Mouse (Mus musculus): ENCODE results near the gene Spata33. TPM values are rescaled to one million over a fixed set of nuclear protein-coding genes. Genes with fewer than 3 reads are reported as not detected.
"Not testable (repeated sequence)": the region's sequence is repeated elsewhere in the genome, so short reads cannot be mapped to it uniquely, and the experiment has no call there.

The Spata33 gene
- polyA plus RNA-seq, 1 experiment from 2014 or later, result 3.1 TPM

DNA sequence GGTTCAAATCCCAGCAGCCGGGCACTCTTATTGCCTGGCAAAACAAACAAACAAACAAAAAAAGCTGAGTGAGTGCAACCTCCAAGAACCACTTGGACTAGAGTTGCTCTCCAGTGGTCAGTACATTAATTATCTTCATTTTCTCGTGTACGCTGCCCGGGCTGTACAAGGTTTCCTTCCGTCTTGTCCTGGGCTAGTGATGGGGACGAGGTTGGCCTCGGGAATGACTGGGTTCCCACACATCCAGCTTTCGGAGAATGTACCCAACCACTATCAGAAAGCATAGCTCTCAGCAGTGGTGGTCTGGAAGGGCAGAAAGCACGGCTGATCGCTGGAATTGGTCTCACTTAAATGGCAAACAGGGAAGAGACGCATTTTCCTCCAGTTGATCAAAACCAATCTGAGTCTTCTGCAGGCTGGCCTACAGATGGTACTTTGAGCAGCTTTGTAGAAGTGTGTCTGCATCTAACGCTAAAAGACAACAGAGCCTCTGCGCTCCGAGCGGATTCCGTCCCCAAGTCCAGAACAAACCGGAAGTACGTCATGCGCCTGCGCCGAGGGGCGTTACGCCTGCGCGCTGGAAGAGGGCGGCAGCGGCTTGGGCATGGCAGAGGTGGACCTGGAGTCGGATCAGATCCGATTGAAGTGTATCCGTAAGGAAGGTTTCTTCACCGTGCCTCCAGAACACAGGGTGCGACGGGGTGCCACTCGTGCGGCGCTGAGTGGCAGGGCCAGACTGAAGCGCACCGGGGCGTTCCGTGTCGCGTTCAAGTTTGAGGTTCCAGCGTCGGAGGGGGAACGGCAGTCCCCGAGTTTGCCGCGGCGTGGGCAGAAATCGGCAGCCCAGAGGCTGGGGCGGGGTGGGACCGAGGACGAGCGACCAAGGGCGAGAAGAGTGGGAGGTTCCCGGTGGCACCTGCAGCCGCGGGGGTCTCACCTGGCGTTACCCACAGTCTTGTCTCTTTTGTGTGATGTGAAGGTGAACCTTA lies 11.9 kb downstream of the Spata33 start, which contains the start of gene Cdk10:
Gene Cdk10, plus strand, starts transcription at position 565 of the 989 bp plus-strand sequence.
- Histone ChIP-seq H3K27ac (ENCODE audit: low read depth) (peak within 1 kb of the TSS; percentile 82), H3K4me1 (replicated peaks; ENCODE audit: control insufficient read depth, insufficient read depth, low read length) (peaks cover 12% of the 10 kb centered on the region), H3K4me3 (ENCODE audit: low read depth, low read length) (peak within 1 kb of the TSS; percentile 97), H3K9ac (ENCODE audit: low read length) (peak within 1 kb of the TSS; percentile 84), H3K36me3 (ENCODE audit: control insufficient read depth, insufficient read depth, low read length) (peaks cover 32% of the 10 kb centered on the region), H3K27me3 (replicated peaks; ENCODE audit: control insufficient read depth, insufficient read depth, low read length) (no peaks in the 10 kb centered on the region), H3K4me2 (ENCODE audit: low read length) (peak within 1 kb of the TSS; percentile 87), H3K9me3 (ENCODE audit: control insufficient read depth, low read length) (no peaks in the 10 kb centered on the region)
- peak; percentile 84 for ATAC-seq (replicated peaks; ENCODE audit: low FRiP score, low TSS enrichment, low read depth)
- WGBS, result 2% methylated on average over 59 of the region's 59 CpGs
- DNase-seq (ENCODE audit: low spot score), result peak; percentile 97

DNA sequence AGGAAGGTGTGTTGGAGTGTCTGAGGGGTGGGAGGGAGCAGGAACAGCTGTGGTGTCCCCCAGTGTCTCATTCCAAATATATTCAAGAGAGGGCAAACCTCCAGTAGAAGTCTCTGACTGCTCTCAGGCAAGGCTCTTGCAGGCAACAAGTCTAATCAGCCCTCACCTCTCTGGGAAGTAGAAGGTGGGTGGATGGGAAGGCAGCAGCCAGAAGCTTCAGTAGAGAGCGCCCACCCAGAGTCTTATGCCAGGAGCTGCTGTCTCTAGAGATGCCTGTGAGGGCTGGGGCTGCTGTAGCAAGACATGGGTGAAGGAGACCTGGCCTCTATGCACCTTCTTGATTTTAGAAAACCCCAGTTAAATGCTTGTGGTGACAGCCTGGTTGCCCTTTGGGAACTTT lies 15.8 kb downstream of the Spata33 start:
- Histone ChIP-seq H3K9ac (ENCODE audit: low read length) (no peak overlapping the region), H3K27ac (ENCODE audit: low read depth) (no peak overlapping the region), H3K4me2 (ENCODE audit: low read length) (no peak overlapping the region), H3K9me3 (ENCODE audit: control insufficient read depth, low read length) (no peaks in the 10 kb centered on the region), H3K4me3 (ENCODE audit: low read depth, low read length) (no peak overlapping the region), H3K27me3 (replicated peaks; ENCODE audit: control insufficient read depth, insufficient read depth, low read length) (0 out of 2 replicates have a peak, but pooled peaks cover 3% of the 10 kb centered on the region), H3K4me1 (replicated peaks; ENCODE audit: control insufficient read depth, insufficient read depth, low read length) (peaks cover 12% of the 10 kb centered on the region), H3K36me3 (ENCODE audit: control insufficient read depth, insufficient read depth, low read length) (peaks cover 32% of the 10 kb centered on the region)
- DNase-seq (ENCODE audit: low spot score) (no peak), ATAC-seq (replicated peaks; ENCODE audit: low FRiP score, low TSS enrichment, low read depth) (no peak)
- 100% methylated on average over 1 of the region's 1 CpGs for WGBS

DNA sequence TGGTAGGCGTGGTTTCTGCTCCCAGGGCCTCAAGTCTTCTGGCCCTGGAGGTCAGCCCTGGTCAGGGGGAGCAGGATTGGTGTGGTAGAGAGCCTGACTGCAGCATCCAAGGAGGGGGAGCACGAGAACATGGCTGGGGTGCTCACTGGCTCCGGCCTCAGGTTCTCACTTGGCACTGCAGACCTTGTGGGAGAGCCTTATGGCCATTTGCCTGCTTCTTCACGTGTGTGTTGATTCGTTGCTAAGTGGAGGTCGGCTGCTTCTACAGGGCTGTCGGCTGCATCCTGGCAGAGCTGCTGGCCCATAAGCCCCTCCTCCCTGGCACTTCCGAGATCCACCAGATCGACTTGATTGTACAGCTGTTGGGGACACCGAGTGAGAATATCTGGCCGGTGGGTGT lies 17.7 kb downstream of the Spata33 start:
- WGBS, result 88% methylated on average over 10 of the region's 11 CpGs
- H3K4me3 ChIP-seq (ENCODE audit: low read depth, low read length); H3K9ac ChIP-seq (ENCODE audit: low read length); H3K9me3 ChIP-seq (ENCODE audit: control insufficient read depth, low read length); ATAC-seq (replicated peaks; ENCODE audit: low FRiP score, low TSS enrichment, low read depth); H3K4me2 ChIP-seq (ENCODE audit: low read length); H3K27ac ChIP-seq (ENCODE audit: low read depth); DNase-seq (ENCODE audit: low spot score): not testable (repeated sequence)
- H3K4me1 ChIP-seq (replicated peaks; ENCODE audit: control insufficient read depth, insufficient read depth, low read length), result peaks cover 11% of the 10 kb centered on the region
- H3K36me3 ChIP-seq (ENCODE audit: control insufficient read depth, insufficient read depth, low read length), result peaks cover 32% of the 10 kb centered on the region
- H3K27me3 ChIP-seq (replicated peaks; ENCODE audit: control insufficient read depth, insufficient read depth, low read length), result peaks cover 14% of the 10 kb centered on the region

DNA sequence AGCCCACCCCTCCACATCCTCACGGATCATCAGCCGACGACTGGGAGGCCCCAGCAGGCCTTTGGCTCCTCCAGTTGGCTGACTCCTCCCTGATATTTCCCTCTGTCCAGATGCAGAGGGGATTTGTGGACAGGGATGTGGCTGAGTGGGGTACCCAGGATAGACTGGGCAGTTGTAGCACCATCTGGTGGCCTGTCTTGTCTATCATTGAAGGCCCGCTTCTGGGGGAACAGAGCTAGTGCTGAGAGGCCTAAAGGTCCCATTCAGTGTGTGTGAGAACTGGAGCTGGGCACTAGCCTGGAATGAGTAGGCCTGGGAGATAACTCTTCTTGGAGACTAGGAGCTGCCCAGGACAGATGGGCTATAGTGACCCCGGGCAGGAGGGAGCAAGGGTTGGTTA lies 19.1 kb downstream of the Spata33 start:
- no peak overlapping the region for H3K9ac ChIP-seq (ENCODE audit: low read length)
- DNase-seq (ENCODE audit: low spot score), result no peak
- ATAC-seq (replicated peaks; ENCODE audit: low FRiP score, low TSS enrichment, low read depth), result no peak

DNA sequence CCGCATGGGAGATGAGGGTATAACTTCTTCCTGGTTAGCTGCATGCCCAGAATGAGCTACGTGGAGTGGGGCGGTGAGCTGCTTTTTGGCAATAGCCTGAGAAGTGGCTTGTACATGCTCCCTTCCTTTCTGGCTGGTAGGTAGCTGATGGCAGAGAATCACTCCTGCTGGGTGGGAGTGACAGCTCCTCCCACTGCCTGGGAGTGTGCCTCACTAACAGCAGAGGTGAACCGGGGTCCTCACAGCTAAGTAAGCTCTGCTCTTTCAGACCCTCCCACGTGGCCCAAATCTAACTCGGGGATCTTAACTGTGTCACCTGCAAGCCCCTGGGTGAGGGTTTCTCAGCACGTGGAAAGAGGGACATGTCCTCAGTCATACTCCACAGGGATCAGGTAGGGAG lies 19.9 kb downstream of the Spata33 start:
- H3K27ac ChIP-seq (ENCODE audit: low read depth), result no peak overlapping the region
- peaks cover 20% of the 10 kb centered on the region for H3K36me3 ChIP-seq (ENCODE audit: control insufficient read depth, insufficient read depth, low read length)
- no peak overlapping the region for H3K4me3 ChIP-seq (ENCODE audit: low read depth, low read length)
- no peak overlapping the region for H3K4me2 ChIP-seq (ENCODE audit: low read length)
- WGBS, result 32% methylated on average over 7 of the region's 7 CpGs
- H3K27me3 ChIP-seq (replicated peaks; ENCODE audit: control insufficient read depth, insufficient read depth, low read length), result peaks cover 16% of the 10 kb centered on the region
- no peak overlapping the region for H3K9ac ChIP-seq (ENCODE audit: low read length)
- ATAC-seq (replicated peaks; ENCODE audit: low FRiP score, low TSS enrichment, low read depth), result no peak
- no peaks in the 10 kb centered on the region for H3K9me3 ChIP-seq (ENCODE audit: control insufficient read depth, low read length)
- DNase-seq (ENCODE audit: low spot score), result no peak
- peaks cover 11% of the 10 kb centered on the region for H3K4me1 ChIP-seq (replicated peaks; ENCODE audit: control insufficient read depth, insufficient read depth, low read length)

More for the DNA sequence above, 19.1 kb downstream of the Spata33 start:
- H3K4me3 ChIP-seq (ENCODE audit: low read depth, low read length), result no peak overlapping the region
- WGBS, result 50% methylated on average over 5 of the region's 5 CpGs
- no peaks in the 10 kb centered on the region for H3K9me3 ChIP-seq (ENCODE audit: control insufficient read depth, low read length)
- no peak overlapping the region for H3K27ac ChIP-seq (ENCODE audit: low read depth)
- H3K4me1 ChIP-seq (replicated peaks; ENCODE audit: control insufficient read depth, insufficient read depth, low read length), result peaks cover 11% of the 10 kb centered on the region
- peaks cover 26% of the 10 kb centered on the region for H3K36me3 ChIP-seq (ENCODE audit: control insufficient read depth, insufficient read depth, low read length)
- no peak overlapping the region for H3K4me2 ChIP-seq (ENCODE audit: low read length)
- H3K27me3 ChIP-seq (replicated peaks; ENCODE audit: control insufficient read depth, insufficient read depth, low read length), result peaks cover 16% of the 10 kb centered on the region

DNA sequence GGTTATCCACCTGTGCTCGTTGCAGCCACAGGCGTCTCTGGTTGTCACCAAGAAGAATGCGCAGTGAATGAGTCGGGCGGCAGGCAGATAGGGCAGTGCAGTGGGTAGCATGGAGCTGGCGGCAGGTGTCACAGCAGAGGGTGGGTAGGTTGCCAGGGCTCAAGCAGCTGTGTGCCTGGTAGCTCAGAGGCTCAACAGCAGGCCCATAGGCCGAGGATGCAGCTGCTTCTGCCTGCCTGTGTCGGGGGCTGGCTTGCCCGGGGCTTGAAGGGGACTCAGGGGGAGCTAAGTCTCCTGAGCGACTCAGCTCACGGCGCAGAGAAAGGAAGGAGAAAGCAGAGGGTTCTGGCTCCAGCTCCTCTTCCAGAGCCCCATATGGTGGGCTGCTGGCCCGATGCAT lies 20.7 kb downstream of the Spata33 start:
- no peak for DNase-seq (ENCODE audit: low spot score)
- Histone ChIP-seq H3K27me3 (replicated peaks; ENCODE audit: control insufficient read depth, insufficient read depth, low read length) (peaks cover 16% of the 10 kb centered on the region), H3K27ac (ENCODE audit: low read depth) (no peak overlapping the region), H3K4me2 (ENCODE audit: low read length) (no peak overlapping the region), H3K36me3 (ENCODE audit: control insufficient read depth, insufficient read depth, low read length) (peaks cover 12% of the 10 kb centered on the region), H3K9me3 (ENCODE audit: control insufficient read depth, low read length) (no peaks in the 10 kb centered on the region), H3K4me3 (ENCODE audit: low read depth, low read length) (no peak overlapping the region), H3K9ac (ENCODE audit: low read length) (no peak overlapping the region), H3K4me1 (replicated peaks; ENCODE audit: control insufficient read depth, insufficient read depth, low read length) (peaks cover 11% of the 10 kb centered on the region)
- ATAC-seq (replicated peaks; ENCODE audit: low FRiP score, low TSS enrichment, low read depth), result no peak
- 61% methylated on average over 13 of the region's 13 CpGs for WGBS

DNA sequence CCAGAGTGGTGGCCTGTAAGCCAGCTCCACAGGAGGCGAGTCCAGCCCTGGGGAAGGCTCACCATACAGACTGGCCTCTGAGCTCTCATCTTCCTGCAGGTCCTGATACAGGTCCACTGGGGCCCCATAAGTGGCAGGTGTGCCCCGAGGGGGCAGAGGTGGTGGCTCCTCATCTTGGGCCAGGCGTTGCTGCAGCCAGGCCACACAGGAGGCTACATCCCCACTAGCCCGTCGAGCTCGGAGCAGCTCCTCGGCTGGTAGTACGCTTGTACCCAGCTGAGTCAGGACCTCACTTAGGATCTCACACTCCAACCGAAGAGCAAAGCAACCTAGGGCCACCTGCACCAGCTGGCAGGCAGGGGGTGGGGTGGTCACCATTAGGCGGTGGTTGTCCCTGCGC lies 21.1 kb downstream of the Spata33 start:
- DNase-seq (ENCODE audit: low spot score) (no peak), ATAC-seq (replicated peaks; ENCODE audit: low FRiP score, low TSS enrichment, low read depth) (no peak)
- H3K9me3 ChIP-seq (ENCODE audit: control insufficient read depth, low read length), result no peaks in the 10 kb centered on the region
- H3K27me3 ChIP-seq (replicated peaks; ENCODE audit: control insufficient read depth, insufficient read depth, low read length), result peaks cover 16% of the 10 kb centered on the region
- no peak overlapping the region for H3K4me2 ChIP-seq (ENCODE audit: low read length)
- H3K9ac ChIP-seq (ENCODE audit: low read length), result no peak overlapping the region
- H3K4me3 ChIP-seq (ENCODE audit: low read depth, low read length), result no peak overlapping the region
- peaks cover 8% of the 10 kb centered on the region; the same call in 1 of the 2 replicates for H3K36me3 ChIP-seq (ENCODE audit: control insufficient read depth, insufficient read depth, low read length)
- H3K4me1 ChIP-seq (replicated peaks; ENCODE audit: control insufficient read depth, insufficient read depth, low read length), result peaks cover 11% of the 10 kb centered on the region
- 74% methylated on average over 11 of the region's 11 CpGs for WGBS
- no peak overlapping the region for H3K27ac ChIP-seq (ENCODE audit: low read depth)

DNA sequence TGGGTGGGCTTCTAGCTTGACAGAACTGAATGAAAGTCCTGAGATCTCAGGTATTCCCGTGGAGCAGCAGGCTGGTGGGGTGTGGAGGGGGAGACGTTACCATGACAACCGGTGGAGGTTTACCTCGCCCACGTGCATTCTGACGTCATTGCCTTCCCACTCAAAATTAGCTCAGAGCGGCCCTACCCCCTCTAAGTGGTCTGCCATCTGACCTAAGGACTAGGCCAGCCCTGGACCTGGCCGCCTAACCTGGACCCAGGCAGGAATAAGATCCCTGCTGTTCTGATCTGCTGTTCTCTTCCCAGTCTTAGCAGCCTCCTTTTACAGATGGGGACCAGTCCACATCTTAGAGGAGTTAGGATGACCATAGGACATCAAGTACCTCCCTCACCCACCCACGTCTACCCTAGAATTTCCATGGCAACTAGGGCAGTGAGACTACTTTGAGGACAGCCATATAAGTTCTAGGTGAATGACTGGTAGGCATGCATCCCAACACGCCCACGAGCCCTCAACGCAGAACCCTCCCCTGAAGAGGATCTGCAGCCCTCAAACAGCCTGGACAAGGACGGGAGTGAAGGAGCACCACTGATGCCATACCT lies 22.4 kb downstream of the Spata33 start:
- DNase-seq (ENCODE audit: low spot score) (no peak), ATAC-seq (replicated peaks; ENCODE audit: low FRiP score, low TSS enrichment, low read depth) (peak; percentile 6; the same call in 1 of the 2 replicates)
- Histone ChIP-seq H3K9ac (ENCODE audit: low read length) (peak overlapping the region; percentile 36), H3K36me3 (ENCODE audit: control insufficient read depth, insufficient read depth, low read length) (no peaks in the 10 kb centered on the region), H3K4me1 (replicated peaks; ENCODE audit: control insufficient read depth, insufficient read depth, low read length) (peaks cover 11% of the 10 kb centered on the region), H3K4me2 (ENCODE audit: low read length) (peak overlapping the region; percentile 93), H3K27me3 (replicated peaks; ENCODE audit: control insufficient read depth, insufficient read depth, low read length) (peaks cover 16% of the 10 kb centered on the region), H3K4me3 (ENCODE audit: low read depth, low read length) (peak overlapping the region; percentile 46), H3K9me3 (ENCODE audit: control insufficient read depth, low read length) (no peaks in the 10 kb centered on the region), H3K27ac (ENCODE audit: low read depth) (no peak overlapping the region)
- WGBS, result 31% methylated on average over 13 of the region's 13 CpGs
